Mouse (Mus musculus) spleen, adult 2 months (tissue): ENCODE results near the gene Olfr1466.

Experiments
- CTCF ChIP-seq: fragments of 200-500 bp; IDR thresholded peaks from 2 replicates; pipeline ENCODE4 v1.5.1; 2011; ENCODE audit warnings: mild to moderate bottlenecking, inconsistent platforms; ENCODE audit not compliant: insufficient read depth, insufficient read length, insufficient replicate concordance; ENCODE audit errors: extremely low read depth
- POLR2A ChIP-seq: fragments of 200-500 bp; IDR thresholded peaks from 2 replicates; pipeline ENCODE4 v1.6.1; 2011; ENCODE audit warnings: low read depth, low read length, inconsistent platforms

DNA sequence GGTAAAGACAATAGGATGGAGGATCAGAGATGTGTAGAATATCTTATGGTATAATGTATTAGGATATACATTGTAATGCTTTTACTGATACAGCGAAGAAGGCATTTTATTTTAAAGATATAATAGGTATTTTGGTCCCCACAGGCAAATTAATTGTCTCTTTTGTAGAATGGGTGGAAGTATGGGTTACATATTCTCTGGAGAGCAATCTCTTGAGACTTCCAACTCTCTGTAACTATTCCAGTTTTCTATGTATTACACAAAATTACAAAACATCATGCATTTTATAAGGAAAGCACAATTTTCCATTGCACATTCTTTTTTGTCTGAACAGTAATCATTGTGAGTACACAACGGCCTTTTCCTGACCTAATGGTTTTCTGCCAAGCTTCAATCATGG, 23.3 kb downstream of the Olfr1466 start, which contains the start of gene Olfr1467:
- TF ChIP-seq CTCF (no peak), POLR2A (no peak)
